Mouse (Mus musculus) lung, postnatal 10 days (tissue): ENCODE data around the gene Slc13a5.

Experiments
- DNase-seq: peaks from one replicate; pipeline ENCODE4 v3.0.0; 2021

Gene Slc13a5

GRCm38 (mm10) chr11:72196506-72196905 is 70.5 kb downstream of the Slc13a5 start:
- DNase-seq: no peak

- no peak for DNase-seq
Measured at GRCm38 (mm10) chr11:72194259-72194658, 72.8 kb downstream of the Slc13a5 start.
